Mouse (Mus musculus) gastrocnemius, postnatal 36 days (tissue): ENCODE results near the gene Ttc7. TPM values are rescaled to one million over a fixed set of nuclear protein-coding genes. Genes with fewer than 3 reads are reported as not detected.
A peak's percentile ranks its signal among the peaks of the same experiment; 100 is the strongest.

Experiments used
- DNase-seq, 2 experiments: peaks; one replicate each; pipeline ENCODE4 v3.0.0; 2022
- intact Hi-C: fragments of 180-260 bp; cut with DNase I; formaldehyde crosslinking; loops from one replicate; pipeline ENCODE4 v1.15.1; 2025
- total RNA-seq, 2 experiments: library from RNA; stranded (reverse); gene quantifications; 2 replicates each; pipeline ENCODE4 v1.2.3; 2021

The Ttc7 gene
- total RNA-seq, 2 experiments from 2014 or later: 6.8 to 8.2 TPM

- intact Hi-C loops: no loop called here
- DNase-seq: no peak
These were observed 73.6 kb downstream of the Ttc7 start for GRCm38 (mm10) chr17:87356261-87356660.

GRCm38 (mm10) chr17:87357506-87357905 is 74.8 kb downstream of the Ttc7 start:
- intact Hi-C loops: no loop called here
- DNase-seq: no peak

- intact Hi-C loops: no loop called here
- DNase-seq: no peak
These were observed 78.4 kb downstream of the Ttc7 start for GRCm38 (mm10) chr17:87361132-87361531.

- intact Hi-C loops: no loop called here
These were observed 81.4 kb downstream of the Ttc7 start for GRCm38 (mm10) chr17:87364108-87364507.

GRCm38 (mm10) chr17:87365268-87365667 is 82.6 kb downstream of the Ttc7 start:
- intact Hi-C loops: no loop called here
- no peak for DNase-seq

More at GRCm38 (mm10) chr17:87364108-87364507, 81.4 kb downstream of the Ttc7 start:
- DNase-seq: no peak

GRCm38 (mm10) chr17:87366520-87366919 is 83.8 kb downstream of the Ttc7 start:
- DNase-seq: no peak
- intact Hi-C loops: no loop called here

GRCm38 (mm10) chr17:87367228-87367627 is 84.5 kb downstream of the Ttc7 start:
- no peak for DNase-seq
- intact Hi-C loops: no loop called here

GRCm38 (mm10) chr17:87367640-87368039 is 85.0 kb downstream of the Ttc7 start:
- intact Hi-C loops: no loop called here

GRCm38 (mm10) chr17:87368481-87368880 is 85.8 kb downstream of the Ttc7 start:
- intact Hi-C loops: no loop called here
- DNase-seq: no peak

More at GRCm38 (mm10) chr17:87367640-87368039, 85.0 kb downstream of the Ttc7 start:
- peak; percentile 81 to 82 for DNase-seq

GRCm38 (mm10) chr17:87369270-87369759 is 86.6 kb downstream of the Ttc7 start:
- intact Hi-C loops: no loop called here

GRCm38 (mm10) chr17:87372189-87372588 is 89.5 kb downstream of the Ttc7 start:
- intact Hi-C loops: no loop called here
- DNase-seq: no peak

More at GRCm38 (mm10) chr17:87369270-87369759, 86.6 kb downstream of the Ttc7 start:
- no peak for DNase-seq

- intact Hi-C loops: no loop called here
These were observed 90.6 kb downstream of the Ttc7 start for GRCm38 (mm10) chr17:87373327-87373726.

GRCm38 (mm10) chr17:87375941-87376511 is 93.3 kb downstream of the Ttc7 start:
- DNase-seq: no peak
- intact Hi-C loops: loop anchor here (2.0 to 5.0 kb wide), 3 partner anchors 25 to 71 kb away; partner anchors contain the start of gene Calm2

More at GRCm38 (mm10) chr17:87373327-87373726, 90.6 kb downstream of the Ttc7 start:
- no peak for DNase-seq

GRCm38 (mm10) chr17:87376831-87377471 is 94.3 kb downstream of the Ttc7 start:
- peak; percentile 58 to 61 for DNase-seq
- intact Hi-C loops: loop anchor here (2.0 to 5.0 kb wide), 3 partner anchors 26 to 70 kb away; partner anchors contain the start of gene Calm2

- intact Hi-C loops: loop anchor here (2.0 to 5.0 kb wide), 3 partner anchors 27 to 70 kb away; partner anchors contain the start of gene Calm2
- DNase-seq: no peak
These were observed 94.8 kb downstream of the Ttc7 start for GRCm38 (mm10) chr17:87377536-87377935.

GRCm38 (mm10) chr17:87378354-87379159 is 95.9 kb downstream of the Ttc7 start:
- intact Hi-C loops: loop anchor here (5.0 kb wide), 2 partner anchors 61 to 69 kb away; partner anchors contain the start of gene Calm2
- DNase-seq: peak in 1 of 2 experiments; percentile 45

- intact Hi-C loops: loop anchor here (5.0 kb wide), 2 partner anchors 62 to 68 kb away; partner anchors contain the start of gene Calm2
- DNase-seq: no peak
These were observed 96.5 kb downstream of the Ttc7 start for GRCm38 (mm10) chr17:87379160-87379624.

- intact Hi-C loops: loop anchor here (5.0 kb wide), 3 partner anchors 63 to 142 kb away; partner anchors contain the start of gene Calm2
- DNase-seq: peak in 1 of 2 experiments; percentile 34
These were observed 97.1 kb downstream of the Ttc7 start for GRCm38 (mm10) chr17:87379821-87380220.

- intact Hi-C loops: loop anchor here (5.0 kb wide), 1 partner anchor 142 kb away; no protein-coding TSS in a partner anchor
- no peak for DNase-seq
These were observed 98.0 kb downstream of the Ttc7 start for GRCm38 (mm10) chr17:87380681-87381080.

- intact Hi-C loops: no loop called here
- no peak for DNase-seq
These were observed 103.1 kb downstream of the Ttc7 start for GRCm38 (mm10) chr17:87385835-87386234.
